Mouse (Mus musculus): Measurements from ENCODE around the gene 1700017B05Rik. TPM values are rescaled to one million over a fixed set of nuclear protein-coding genes. Genes with fewer than 3 reads are reported as not detected.
A peak's percentile ranks its signal among the peaks of the same experiment; 100 is the strongest.
"Not testable (repeated sequence)": the region's sequence is repeated elsewhere in the genome, so short reads cannot be mapped to it uniquely, and the experiment has no call there.

Gene 1700017B05Rik
- total RNA-seq, 4 experiments from 2014 or later = 7.9 to 10.7 (median 9.4) TPM

DNA sequence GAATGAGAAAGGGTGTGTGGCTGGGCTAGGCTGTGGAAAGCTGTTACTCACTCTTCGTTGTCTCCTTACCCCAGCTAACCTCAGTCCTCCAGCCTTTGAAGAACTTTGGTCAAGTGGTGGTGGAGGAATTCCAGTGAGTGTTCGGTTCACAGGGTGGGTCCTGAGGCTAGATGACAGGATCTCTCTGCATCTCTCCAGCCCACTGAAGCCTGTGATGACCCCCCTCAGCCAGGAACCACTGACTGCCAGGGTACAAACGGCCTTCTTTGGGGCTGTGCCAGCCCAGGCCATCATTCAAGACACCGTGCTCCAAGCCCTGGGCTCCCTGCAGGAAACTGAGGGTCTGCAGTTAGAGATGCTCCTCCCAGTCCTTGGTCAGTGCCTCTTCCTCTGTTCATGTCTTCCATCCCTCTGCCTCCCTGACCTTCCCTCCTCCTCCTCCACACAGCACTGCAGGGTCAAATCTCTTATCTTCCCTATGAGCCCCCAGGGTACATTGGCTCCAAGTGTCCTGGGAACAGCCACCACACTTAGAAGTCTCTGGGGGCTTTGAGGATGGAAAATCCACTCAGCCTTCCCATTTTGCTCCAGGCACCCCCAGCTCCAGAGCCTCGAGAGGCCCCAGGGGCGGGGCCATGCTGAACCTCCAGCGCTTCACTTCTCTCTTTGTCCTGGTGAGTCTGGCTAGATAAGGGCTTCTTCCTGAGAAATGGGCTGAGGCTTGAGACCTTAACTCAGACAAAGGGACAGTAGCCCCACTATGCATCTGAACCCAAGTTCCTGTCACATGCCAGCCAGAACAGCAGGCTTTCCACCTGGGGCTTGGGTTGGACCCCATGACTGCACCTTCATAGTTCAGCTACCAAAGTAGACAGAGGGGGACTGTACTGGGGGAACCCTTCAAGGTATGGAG lies 14.1 kb downstream of the 1700017B05Rik start:
- no peak for DNase-seq (ENCODE audit: low spot score)

DNA sequence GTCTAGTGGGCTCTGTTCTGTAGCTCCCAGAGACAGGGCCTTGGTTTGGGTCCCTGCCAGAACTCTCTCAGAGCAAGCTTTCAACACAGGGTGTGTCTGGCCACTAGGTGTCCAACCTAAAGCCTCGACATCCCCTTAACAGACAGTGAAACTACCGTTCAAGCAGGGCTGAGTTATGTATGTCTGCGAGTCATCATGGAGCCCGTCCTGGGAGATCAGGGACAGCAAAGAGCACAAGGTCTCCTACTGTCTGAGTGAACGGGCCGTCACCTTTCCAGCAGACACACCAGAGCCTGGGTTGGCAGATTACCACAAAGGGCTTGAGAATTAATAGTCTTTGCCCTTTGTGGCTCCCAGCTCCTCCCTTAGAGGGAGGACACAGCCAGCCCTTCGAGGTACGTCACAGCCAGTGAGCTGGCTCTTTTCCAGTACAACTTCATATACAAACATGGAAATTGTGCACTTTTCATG lies 15.2 kb downstream of the 1700017B05Rik start:
- no peak for DNase-seq (ENCODE audit: low spot score)

DNA sequence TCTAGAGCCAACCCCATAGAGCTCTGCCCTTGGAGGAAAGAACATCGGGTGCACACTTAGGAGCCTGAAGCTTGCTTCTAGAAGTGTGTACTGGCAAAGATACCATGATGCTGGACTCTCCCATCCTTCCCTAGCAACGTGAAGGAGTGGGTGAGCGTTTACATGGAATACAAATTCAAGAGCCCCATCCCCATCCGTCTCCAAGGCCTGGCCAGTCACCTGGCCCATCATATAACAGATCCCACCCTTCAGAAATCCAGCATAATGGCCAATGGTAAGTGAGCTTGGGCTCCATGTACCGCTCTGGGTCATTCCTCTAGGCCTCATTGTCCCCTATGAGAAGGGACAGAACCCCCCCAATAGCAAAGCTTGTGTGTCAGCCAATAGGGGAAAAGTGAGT lies 15.9 kb downstream of the 1700017B05Rik start:
- DNase-seq (ENCODE audit: low spot score) = no peak

DNA sequence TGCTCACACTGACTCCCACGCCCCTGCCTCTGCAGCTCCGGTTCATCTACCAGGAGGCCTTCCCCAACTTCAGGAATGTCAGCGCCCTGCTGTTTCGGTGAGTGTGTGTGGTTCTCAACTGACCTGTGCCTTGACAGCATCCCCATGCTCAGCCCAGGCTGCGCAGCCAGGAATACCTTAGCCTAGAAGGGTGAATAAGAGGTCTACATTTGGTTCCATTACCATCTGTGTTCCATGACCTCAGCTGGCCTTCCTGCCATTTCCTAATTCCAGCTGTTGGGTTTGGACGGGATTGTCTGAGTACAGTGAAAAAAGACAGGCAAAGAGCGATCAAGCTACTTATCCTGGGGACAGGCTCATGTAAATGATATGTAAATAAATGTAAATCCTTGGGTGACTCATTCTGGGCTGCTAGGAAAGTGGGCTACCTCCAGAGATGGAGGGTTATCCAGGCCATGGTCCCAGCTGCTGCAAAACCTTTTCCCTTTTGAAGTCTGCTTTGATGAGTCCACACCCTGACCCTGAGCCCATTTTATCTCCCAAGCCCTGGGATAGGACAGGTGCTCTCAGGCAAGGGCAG lies 18.2 kb downstream of the 1700017B05Rik start:
- DNase-seq (ENCODE audit: low spot score) = peak; percentile 39

DNA sequence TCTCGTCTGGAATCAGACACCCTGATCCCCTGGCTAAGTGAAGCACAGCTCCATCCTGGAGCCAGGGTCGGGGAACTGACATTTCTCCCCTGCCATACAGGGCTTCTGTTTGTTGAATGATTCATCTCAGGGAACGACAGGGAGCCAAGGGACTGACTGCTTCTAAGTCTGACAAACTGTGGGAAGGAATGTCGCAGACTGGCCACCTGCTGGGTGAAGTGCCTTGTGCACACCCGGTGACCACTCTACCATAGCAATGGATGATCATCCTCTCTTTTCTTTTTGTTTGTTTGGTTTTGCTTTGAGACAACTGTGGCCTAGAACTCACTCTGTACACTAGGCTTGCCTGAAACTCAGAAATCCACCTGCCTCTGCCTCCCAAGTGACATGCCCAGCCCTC lies 19.5 kb downstream of the 1700017B05Rik start:
- no peak for DNase-seq (ENCODE audit: low spot score)

DNA sequence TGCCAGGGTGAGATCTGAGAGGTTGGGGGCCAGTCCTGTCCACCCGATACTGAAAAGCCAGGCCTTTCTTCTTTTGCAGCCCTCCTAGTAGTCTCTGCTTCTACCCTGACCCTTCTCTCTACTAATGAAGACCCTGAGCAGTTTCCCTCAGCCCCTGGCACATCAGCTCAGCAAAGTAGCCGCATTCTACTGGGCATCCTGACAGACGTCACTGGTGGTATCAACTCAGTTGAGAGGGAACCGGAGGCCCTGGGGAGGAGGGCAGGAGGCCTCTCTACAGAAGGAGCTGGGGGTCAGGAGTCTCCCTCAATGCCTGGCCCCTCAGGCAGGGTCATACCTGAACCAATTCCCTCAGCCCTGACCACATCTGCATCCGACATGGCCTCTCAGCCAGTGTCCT lies 21.3 kb downstream of the 1700017B05Rik start:
- DNase-seq (ENCODE audit: low spot score) = no peak

DNA sequence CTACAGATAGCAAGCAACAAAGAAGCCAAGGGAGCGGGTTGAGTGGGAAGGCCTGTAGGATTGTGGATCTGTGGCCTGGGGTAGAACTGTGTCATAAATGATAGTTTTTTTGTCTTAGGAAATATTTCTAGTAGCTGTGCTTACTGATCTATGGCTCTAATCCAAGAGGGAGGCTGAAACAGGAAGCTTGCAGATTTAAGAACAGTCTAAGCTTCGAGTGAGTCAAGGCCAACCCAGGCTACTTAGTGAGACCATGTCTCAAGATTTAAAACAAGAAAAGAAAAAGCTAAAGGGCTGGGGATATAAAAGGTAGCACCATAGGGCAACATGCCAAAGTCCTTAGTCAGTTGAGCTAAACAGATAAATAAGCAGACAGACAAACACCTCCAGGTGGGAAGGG lies 24.2 kb downstream of the 1700017B05Rik start:
- DNase-seq (ENCODE audit: low spot score) = no peak

DNA sequence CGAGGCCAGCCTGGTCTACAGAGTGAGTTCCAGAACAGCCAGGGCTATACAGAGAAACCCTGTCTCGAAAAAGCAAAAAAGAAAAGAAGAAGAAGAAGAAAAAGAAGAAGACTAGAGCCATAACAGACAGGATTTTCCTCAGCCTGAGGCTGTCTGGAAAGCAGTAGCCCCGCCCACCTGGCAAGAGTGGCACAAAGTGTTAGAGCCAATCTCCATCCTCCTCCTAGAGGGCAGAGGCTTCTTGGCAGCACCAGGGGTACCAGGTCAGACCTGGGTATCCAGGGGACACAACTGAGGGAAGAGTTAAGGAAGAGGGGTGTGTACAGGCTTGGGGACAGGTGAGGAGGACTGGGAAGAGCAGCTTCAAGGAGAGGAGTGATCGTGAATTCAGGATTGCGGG lies 24.7 kb downstream of the 1700017B05Rik start:
- DNase-seq (ENCODE audit: low spot score) = no peak

DNA sequence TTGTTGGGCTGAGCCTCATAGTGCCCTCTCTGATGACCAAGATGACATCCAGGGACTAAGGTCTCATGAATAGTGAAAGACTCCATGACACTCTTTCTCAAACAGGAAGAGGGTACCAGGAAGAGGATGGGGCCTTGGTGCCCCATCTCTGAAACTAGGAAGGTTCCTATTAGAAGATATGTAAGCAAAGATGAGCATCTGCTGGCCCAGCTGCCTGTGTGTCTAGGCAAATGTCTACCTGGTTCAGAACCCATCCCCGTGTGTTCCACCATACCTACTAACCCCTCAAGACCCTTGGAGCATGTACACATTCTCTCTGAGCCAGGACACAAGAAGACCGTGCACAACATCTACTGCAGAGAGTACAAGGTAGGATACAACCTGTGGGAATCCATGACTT lies 26.2 kb downstream of the 1700017B05Rik start, which contains the start of gene Trcg1:
Gene Trcg1, plus strand, starts transcription at position 301 of the 400 bp plus-strand sequence.
- no peak for DNase-seq (ENCODE audit: low spot score)

DNA sequence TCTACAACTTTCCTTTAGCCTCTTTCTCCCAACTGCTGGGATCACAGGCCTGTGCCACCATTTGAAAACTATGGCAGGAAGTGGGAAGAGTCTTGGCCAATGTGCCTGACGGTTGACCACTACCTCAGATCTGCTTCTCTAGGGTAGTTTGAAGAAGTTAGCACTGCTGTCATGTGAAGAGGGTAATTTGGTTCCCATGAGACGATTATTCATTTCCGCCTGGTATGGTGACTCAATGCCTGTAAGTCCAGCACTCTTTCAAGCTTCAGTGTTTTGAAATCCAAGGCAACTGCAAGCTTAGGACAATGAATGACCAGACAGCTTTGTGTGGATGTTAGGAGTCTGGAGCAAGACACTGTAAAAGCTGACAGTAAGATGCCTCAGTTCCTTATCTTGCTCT lies 28.6 kb downstream of the 1700017B05Rik start:
- DNase-seq (ENCODE audit: low spot score) = peak; percentile 30

DNA sequence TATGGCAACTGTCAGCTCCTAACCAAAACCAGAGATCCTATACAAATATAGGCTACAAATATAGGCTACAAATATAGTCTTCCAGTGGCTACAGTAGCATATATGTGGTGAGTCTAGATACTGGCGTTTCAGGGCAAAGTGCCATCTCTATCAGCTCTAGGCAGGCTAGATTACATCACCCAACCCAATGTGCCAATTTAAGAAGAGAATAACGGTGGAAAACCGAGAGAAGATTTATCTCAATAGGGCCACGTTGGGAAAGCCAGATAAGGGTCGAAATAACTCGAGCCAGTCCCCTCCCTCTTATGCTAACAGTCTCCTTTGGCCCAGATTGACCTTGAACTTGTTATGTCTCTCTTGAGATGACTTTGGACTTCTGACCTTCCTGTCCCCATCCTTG lies 29.3 kb downstream of the 1700017B05Rik start:
- no peak for DNase-seq (ENCODE audit: low spot score)

DNA sequence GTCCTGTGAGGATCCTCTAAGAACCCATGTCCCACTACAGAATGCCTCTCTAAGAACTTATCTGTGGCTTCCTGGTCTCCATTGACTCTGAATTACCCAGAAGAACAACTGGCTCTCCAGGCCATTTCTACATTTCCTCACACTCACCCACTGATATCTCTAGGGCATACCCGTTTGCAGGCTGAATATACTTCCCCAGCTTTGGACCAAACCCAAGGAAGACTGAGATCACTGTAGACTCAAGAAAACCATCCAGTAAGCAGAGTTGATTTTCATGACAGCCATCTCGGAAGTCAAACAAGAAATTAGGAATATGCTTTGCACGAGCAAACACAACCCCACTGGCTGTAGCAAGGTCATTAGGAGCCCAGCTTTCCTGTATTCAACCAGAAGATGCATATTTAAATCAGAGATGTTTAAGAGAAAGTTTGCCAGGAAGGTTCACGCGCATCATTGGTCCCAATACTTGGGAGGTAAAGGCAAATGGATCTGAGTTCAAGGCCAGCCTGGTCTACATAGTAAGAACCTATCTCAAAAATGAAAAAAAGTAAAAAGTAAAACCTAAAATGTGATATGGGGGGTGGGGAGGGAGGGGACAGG lies 30.0 kb downstream of the 1700017B05Rik start:
- DNase-seq (ENCODE audit: low spot score) = no peak

DNA sequence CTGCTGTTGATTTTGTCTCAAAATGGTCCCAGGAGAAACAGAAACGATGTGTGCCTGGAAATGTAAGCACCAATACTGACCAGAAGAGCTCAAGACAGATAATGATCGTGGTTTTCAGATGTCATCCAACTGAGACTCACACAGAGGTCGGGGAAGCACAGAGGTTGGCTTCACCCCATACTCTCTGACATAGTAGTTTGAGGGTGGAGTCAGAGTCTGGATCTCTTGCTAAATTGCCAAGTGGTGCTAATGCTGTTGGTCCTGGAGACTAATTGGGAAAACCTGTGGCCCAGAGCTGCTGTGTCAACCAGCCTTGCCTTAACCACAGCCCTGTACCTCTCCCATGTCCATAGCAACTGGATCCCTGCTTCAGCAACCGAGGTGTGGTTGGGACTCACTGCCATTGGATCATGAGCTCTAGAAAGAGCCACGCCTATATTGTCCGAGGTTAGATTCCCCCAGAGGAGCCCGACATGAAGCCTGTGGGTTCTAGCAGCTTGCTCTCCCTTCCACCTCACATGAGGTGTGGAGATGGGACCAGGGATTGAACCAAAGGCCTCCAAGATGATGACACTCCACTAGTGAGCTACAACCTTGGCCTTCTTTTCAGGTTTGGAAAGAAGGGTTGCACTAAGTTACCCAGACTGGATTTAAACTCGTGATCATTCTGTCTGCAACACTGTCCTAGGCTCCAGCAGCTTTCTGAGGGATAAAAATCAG lies 30.7 kb downstream of the 1700017B05Rik start:
- no peak for DNase-seq (ENCODE audit: low spot score)

DNA sequence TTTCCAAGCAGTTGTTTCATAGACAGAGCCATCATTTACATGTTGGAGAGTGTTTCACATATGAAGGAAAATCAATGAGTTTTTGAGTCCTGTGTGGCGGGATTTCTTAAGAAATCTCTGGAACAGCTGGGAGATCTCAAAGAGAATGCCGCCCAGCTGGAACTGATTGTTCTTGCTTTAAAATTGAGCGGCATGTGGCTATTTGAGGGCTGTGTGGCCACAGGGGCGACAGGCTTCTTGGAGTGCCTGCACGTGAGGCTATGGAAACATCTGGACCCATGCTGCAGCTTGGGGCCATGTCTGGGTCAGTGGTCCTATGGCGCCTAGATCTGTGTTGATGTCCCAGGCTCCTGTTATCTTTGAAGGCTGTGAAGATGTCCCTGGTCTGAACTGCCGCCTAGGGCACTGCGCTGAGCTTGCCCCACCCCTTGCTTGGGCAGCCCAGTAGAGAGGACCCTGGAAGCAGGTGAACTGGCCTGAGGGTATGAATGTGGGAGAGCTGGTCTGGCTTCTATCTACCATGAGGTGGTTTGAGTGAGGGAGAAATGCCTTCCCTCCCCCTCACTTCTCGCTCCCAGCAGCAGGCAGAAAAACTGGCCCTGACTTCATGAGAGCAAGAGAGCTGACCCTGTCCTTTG lies 32.1 kb downstream of the 1700017B05Rik start:
- no peak for DNase-seq (ENCODE audit: low spot score)

DNA sequence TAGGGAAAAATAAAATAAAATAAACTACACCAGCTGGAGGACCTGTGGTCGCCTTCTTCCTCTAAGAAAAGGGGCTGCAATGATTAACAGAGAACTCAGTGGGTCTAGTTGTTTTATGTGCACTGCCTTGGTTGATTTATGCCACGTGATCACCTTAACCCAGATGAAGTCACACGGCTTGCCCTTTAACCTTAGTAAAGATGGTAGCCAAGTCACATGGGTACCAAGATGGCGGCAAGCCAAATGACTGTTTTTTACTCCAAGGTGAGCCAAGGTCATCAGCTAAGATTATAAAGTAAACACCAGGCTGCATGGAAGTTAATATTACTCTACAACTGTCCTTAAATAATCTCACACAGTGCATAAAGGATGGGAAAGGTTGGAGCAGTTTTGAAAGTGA lies 32.7 kb downstream of the 1700017B05Rik start:
- no peak for DNase-seq (ENCODE audit: low spot score)

DNA sequence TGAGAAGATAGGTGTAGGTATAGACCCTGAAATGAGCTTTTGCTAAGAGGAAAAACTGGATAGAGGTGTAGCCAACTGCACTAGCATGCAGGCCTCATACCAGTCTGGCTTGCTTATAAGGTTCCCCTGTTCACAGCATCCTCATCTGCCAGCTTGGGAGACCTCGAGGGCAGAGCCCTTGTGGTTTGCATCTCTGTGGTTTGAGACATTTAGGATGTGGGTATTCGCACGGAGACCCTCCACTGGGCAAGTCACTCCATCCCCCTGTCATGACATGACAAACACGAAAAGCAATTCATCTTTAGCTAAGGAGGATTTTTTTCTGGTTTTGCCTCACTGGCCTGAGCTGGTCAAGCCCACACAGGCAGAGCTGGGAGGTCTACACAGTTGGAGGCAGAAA lies 34.2 kb downstream of the 1700017B05Rik start:
- no peak for DNase-seq (ENCODE audit: low spot score)

DNA sequence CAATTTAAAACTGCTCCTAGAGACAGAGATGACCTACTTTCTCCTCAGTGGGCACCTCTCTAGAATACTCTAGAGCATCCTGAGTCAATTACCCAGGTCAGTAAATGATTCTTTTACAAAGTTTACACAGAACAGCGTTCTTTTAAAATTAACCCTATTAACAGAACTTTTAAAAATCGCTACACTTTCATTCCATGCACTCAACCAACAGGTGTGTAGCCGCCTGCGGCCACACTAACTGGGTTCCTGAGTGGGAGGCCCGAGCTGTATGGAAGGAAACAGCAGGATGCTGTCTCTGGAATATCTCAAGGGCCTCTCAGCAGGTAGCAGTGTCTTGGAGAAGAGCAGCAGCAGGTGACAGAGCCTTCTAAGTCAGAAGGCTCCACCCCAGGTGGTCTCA lies 35.2 kb downstream of the 1700017B05Rik start:
- DNase-seq (ENCODE audit: low spot score) = no peak

DNA sequence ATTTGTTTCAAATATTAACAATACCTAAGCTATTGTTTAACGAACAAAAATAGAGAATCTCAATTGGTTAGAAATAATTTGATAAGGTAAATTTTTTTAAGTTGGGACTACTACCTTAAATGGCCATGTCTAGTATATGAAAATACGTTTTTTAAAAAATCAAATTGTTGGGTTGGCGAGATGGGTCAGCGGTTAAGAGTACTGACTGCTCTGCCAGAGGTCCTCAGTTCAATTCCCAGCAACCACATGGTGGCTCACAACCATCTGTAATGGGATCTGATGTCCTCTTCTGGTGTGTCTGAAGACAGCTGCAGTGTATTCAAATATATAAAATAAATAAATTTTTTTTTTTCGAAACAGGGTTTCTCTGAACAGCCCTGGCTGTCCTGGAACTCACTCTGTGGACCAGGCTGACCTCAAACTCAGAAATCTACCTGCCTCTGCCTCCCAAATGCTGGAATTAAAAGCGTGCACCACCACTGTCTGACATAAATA lies 35.7 kb downstream of the 1700017B05Rik start:
- not testable (repeated sequence) for DNase-seq (ENCODE audit: low spot score)

DNA sequence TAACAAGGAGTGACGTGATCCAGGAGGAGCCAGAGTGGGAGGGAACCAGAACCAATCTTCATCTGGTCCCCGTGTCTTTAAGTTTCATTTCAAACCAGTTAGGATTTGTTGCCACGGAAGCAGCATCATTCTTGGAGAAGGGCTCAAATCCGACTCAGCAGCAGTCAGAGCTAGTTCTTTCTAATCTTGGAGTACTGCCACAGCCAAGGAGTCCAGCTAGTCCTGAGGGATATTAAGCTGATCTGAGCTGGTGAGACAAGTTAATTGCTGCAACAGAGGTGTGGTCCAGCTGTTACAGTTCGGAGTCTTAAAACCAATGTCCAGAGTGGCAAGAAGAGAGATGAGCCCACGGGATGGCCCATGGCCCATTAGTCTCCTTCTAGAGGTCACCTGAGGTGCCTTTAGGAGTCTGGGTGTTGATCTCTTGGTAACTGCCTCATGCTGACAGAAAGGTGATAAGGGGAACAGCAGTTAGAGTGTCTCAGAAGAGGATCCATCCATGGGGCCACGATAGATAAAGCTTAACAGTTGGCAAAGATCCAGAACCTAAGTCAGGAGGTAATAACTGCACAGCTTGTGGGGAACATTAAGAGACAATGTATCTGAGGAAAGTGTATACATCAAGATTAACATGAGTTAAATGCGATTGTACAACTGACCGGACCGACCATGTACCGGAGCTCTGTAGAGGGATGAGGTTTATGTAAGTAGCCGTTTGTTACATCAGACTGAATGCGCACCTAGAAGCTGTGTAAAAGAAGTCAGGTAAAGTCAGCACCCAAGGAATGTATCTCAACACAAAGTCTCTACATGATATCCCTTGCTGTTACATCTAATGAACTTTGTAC lies 36.4 kb downstream of the 1700017B05Rik start:
- no peak for DNase-seq (ENCODE audit: low spot score)

DNA sequence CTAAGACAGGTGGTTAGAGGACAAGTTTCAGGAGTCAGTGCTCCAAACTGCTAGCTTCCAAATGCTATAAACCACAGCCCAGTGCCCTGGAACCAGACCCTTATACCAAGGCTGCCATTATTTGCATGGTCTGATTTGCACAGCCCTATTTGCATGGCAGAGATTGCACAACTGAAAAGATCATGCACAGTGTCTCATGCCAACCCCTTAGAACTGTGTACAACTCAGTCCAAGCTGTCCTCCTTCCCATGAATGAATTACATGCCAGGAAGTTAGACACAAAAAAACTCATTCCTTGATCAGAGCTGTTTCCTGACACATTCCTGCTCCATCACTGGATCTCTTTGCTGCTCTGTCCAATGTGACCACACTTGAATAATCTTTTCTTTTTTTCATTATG lies 39.1 kb downstream of the 1700017B05Rik start:
- DNase-seq (ENCODE audit: low spot score) = no peak
